Mouse (Mus musculus): Measurements from ENCODE around the gene Brd7.
A peak's percentile ranks its signal among the peaks of the same experiment; 100 is the strongest.

Brd7 gene

GRCm38 (mm10) chr8:88357226-88357933 is 4.6 kb downstream of the Brd7 start:
- ATAC-seq (ENCODE audit: low TSS enrichment) = no peak

- ATAC-seq (ENCODE audit: low TSS enrichment) = no peak
Measured at GRCm38 (mm10) chr8:88349046-88349445, 12.9 kb downstream of the Brd7 start.

- 0 out of 2 replicates have a peak, but pooled peaks have one; percentile 16 for ATAC-seq (ENCODE audit: low TSS enrichment)
Measured at GRCm38 (mm10) chr8:88342026-88342425, 20.0 kb downstream of the Brd7 start.

GRCm38 (mm10) chr8:88339887-88340695 is 21.9 kb downstream of the Brd7 start:
- no peak for ATAC-seq (ENCODE audit: low TSS enrichment)

- peak; percentile 65 for ATAC-seq (ENCODE audit: low TSS enrichment)
Measured at GRCm38 (mm10) chr8:88339221-88339620, 22.8 kb downstream of the Brd7 start.

GRCm38 (mm10) chr8:88334975-88335374 is 27.0 kb downstream of the Brd7 start:
- ATAC-seq (ENCODE audit: low TSS enrichment) = no peak

GRCm38 (mm10) chr8:88334384-88334783 is 27.6 kb downstream of the Brd7 start:
- ATAC-seq (ENCODE audit: low TSS enrichment) = no peak

- no peak for ATAC-seq (ENCODE audit: low TSS enrichment)
Measured at GRCm38 (mm10) chr8:88330816-88331215, 31.2 kb downstream of the Brd7 start.

- ATAC-seq (ENCODE audit: low TSS enrichment) = no peak
Measured at GRCm38 (mm10) chr8:88328689-88329088, 33.3 kb downstream of the Brd7 start.

GRCm38 (mm10) chr8:88326328-88326727 is 35.7 kb downstream of the Brd7 start:
- no peak for ATAC-seq (ENCODE audit: low TSS enrichment)

GRCm38 (mm10) chr8:88325795-88326194 is 36.2 kb downstream of the Brd7 start:
- no peak for ATAC-seq (ENCODE audit: low TSS enrichment)

GRCm38 (mm10) chr8:88325251-88325650 is 36.7 kb downstream of the Brd7 start:
- ATAC-seq (ENCODE audit: low TSS enrichment) = 0 out of 2 replicates have a peak, but pooled peaks have one; percentile 3

- peak; percentile 32 for ATAC-seq (ENCODE audit: low TSS enrichment)
Measured at GRCm38 (mm10) chr8:88324760-88325159, 37.2 kb downstream of the Brd7 start.

GRCm38 (mm10) chr8:88323523-88323922 is 38.5 kb downstream of the Brd7 start:
- ATAC-seq (ENCODE audit: low TSS enrichment) = no peak

- ATAC-seq (ENCODE audit: low TSS enrichment) = no peak
Measured at GRCm38 (mm10) chr8:88321387-88321786, 40.6 kb downstream of the Brd7 start.

GRCm38 (mm10) chr8:88320134-88320533 is 41.9 kb downstream of the Brd7 start:
- no peak for ATAC-seq (ENCODE audit: low TSS enrichment)

- no peak for ATAC-seq (ENCODE audit: low TSS enrichment)
Measured at GRCm38 (mm10) chr8:88318151-88318550, 43.8 kb downstream of the Brd7 start.

- no peak for ATAC-seq (ENCODE audit: low TSS enrichment)
Measured at GRCm38 (mm10) chr8:88317341-88317740, 44.7 kb downstream of the Brd7 start.

- peak; percentile 38; the same call in 1 of the 2 replicates for ATAC-seq (ENCODE audit: low TSS enrichment)
Measured at GRCm38 (mm10) chr8:88316139-88316931, 45.7 kb downstream of the Brd7 start.

- no peak for ATAC-seq (ENCODE audit: low TSS enrichment)
Measured at GRCm38 (mm10) chr8:88315302-88315701, 46.7 kb downstream of the Brd7 start.

- no peak for ATAC-seq (ENCODE audit: low TSS enrichment)
Measured at GRCm38 (mm10) chr8:88313991-88314390, 48.0 kb downstream of the Brd7 start.

- ATAC-seq (ENCODE audit: low TSS enrichment) = no peak
Measured at GRCm38 (mm10) chr8:88312966-88313365, 49.0 kb downstream of the Brd7 start.

All from frontal cortex, adult (tissue).